ENCODE assay signal across 16 mouse cellular contexts in genomic region chr9:103384141-103384796, GRCm38 (mm10).
"Had no signal": no experiment of that assay in that cellular context is flagged by ENCODE, and none has a peak within 500 bp of the region (broad histone marks: within the 10 kb centered on the region; RNA-seq: fewer than 3 reads in every experiment).

No protein-coding gene starts in this region.

- H3K9me3 ChIP-seq: liver, embryonic 13.5 days; midbrain, embryonic 13.5 days; neural tube, embryonic 13.5 days; stomach, embryonic 15.5 days had no signal

- H3K9ac ChIP-seq: liver, embryonic 13.5 days; midbrain, embryonic 13.5 days; neural tube, embryonic 13.5 days; stomach, embryonic 15.5 days had no signal

- H3K4me1 ChIP-seq: liver, embryonic 13.5 days had no signal

- DNase-seq: kidney, adult 2 months; kidney, postnatal 25 days; layer of hippocampus, adult 9-11 months; liver, embryonic 13.5 days; lung, adult 2 months; lung, postnatal 14 days; retina, postnatal 1 day; right cerebral cortex, postnatal 25 days; spleen, adult 18-20 months had no signal

- ATAC-seq: intestine, postnatal 0 days; midbrain, embryonic 13.5 days had no signal

- H3K4me2 ChIP-seq: liver, embryonic 13.5 days; midbrain, embryonic 13.5 days; neural tube, embryonic 13.5 days; stomach, embryonic 15.5 days had no signal

- H3K27me3 ChIP-seq: liver, embryonic 13.5 days; midbrain, embryonic 13.5 days; neural tube, embryonic 13.5 days; stomach, embryonic 15.5 days had no signal

- H3K27ac ChIP-seq: kidney, postnatal 0 days; layer of hippocampus, adult 2 months; liver, embryonic 13.5 days; macrophage; midbrain, embryonic 13.5 days; neural tube, embryonic 13.5 days; stomach, embryonic 15.5 days had no signal

- H3K4me3 ChIP-seq: layer of hippocampus, adult 2 months; liver, embryonic 13.5 days; midbrain, embryonic 13.5 days; neural tube, embryonic 13.5 days; stomach, embryonic 15.5 days had no signal

- H3K36me3 ChIP-seq: liver, embryonic 13.5 days; midbrain, embryonic 13.5 days; neural tube, embryonic 13.5 days; stomach, embryonic 15.5 days had no signal
